Mouse (Mus musculus) forebrain, embryonic 12.5 days (tissue): ENCODE measurements around the gene Cic. TPM values are rescaled to one million over a fixed set of nuclear protein-coding genes. Genes with fewer than 3 reads are reported as not detected.
A peak's percentile ranks its signal among the peaks of the same experiment; 100 is the strongest.
"Not testable (repeated sequence)": the region's sequence is repeated elsewhere in the genome, so short reads cannot be mapped to it uniquely, and the experiment has no call there.

Experiments
- ATAC-seq: fragments of 200-750 bp; cut with Nextera tagmentation; 2 replicates; pipeline ENCODE4 v1.8.0; 2017; ENCODE audit warnings: moderate TSS enrichment; ENCODE audit not compliant: low FRiP score
- H3K27ac ChIP-seq: fragments of 300-500 bp; sonication (generic); 2 replicates; pipeline ENCODE4 v1.5.1; 2016; ENCODE audit warnings: mild to moderate bottlenecking
- H3K27me3 ChIP-seq: fragments of 300-500 bp; sonication (generic); 2 replicates; pipeline ENCODE4 v1.6.1; 2016; ENCODE audit warnings: mild to moderate bottlenecking
- H3K36me3 ChIP-seq: fragments of 300-500 bp; sonication (generic); replicated peaks from 2 replicates; pipeline ENCODE4 v1.6.1; 2016; ENCODE audit warnings: mild to moderate bottlenecking
- H3K4me1 ChIP-seq: fragments of 300-500 bp; sonication (generic); 2 replicates; pipeline ENCODE4 v1.6.1; 2016
- H3K4me2 ChIP-seq: fragments of 300-500 bp; sonication (generic); 2 replicates; pipeline ENCODE4 v1.6.1; 2016; ENCODE audit warnings: mild to moderate bottlenecking, moderate library complexity
- H3K4me3 ChIP-seq: fragments of 300-500 bp; sonication (generic); replicated peaks from 2 replicates; pipeline ENCODE4 v1.5.1; 2016; ENCODE audit warnings: mild to moderate bottlenecking
- H3K9ac ChIP-seq: fragments of 300-500 bp; sonication (generic); 2 replicates; pipeline ENCODE4 v1.6.1; 2016; ENCODE audit warnings: mild to moderate bottlenecking
- H3K9me3 ChIP-seq: fragments of 300-500 bp; sonication (generic); 2 replicates; pipeline ENCODE4 v1.6.1; 2016
- WGBS: fragments of 180-500 bp; shearing (Covaris S2); methylation state at CpG from one replicate; pipeline ENCODE4 v1.1.7; 2016; 5-methylcytosine and 5-hydroxymethylcytosine counted together
- polyA plus RNA-seq: library from polyadenylated mRNA; unstranded; fragments of >200 nt; fragmentation: Nextera tagmentation; extraction: Ambion mirVana; gene quantifications from 2 replicates; pipeline ENCODE4 v1.2.1, GENCODE M21; 2016

Cic gene
- polyA plus RNA-seq, 1 experiment from 2014 or later = 46.9 TPM

DNA sequence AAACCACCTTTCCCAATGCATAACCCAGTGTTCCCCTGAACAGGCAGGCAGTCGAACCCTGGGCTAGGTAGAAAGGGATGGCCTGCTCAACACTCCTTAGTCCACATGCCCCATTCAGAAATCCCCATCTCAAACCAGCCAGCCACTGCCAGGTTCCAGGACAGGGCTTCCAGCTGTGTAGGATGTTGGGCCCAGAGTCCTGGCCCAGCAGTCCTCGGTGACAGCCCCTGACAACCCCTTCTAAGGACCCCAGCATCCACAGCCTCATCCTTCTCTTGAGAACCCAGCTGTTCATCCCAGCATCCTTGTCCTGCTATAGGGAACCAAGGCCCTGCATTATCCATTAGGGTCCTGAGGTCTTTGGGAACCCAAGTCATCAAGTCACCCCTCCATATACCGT is 20.0 kb upstream of the Cic start:
- peak overlapping the region; percentile 75 for H3K4me3 ChIP-seq
- no peaks in the 10 kb centered on the region for H3K9me3 ChIP-seq
- no peak for ATAC-seq
- peak overlapping the region; percentile 91 for H3K9ac ChIP-seq
- WGBS = 28% methylated on average over 3 of the region's 3 CpGs
- H3K4me2 ChIP-seq = peak overlapping the region; percentile 85
- peak overlapping the region; percentile 96 for H3K27ac ChIP-seq
- H3K4me1 ChIP-seq = peaks cover 48% of the 10 kb centered on the region
- no peaks in the 10 kb centered on the region for H3K27me3 ChIP-seq
- H3K36me3 ChIP-seq = peaks cover 34% of the 10 kb centered on the region

- Histone ChIP-seq H3K4me1 (peaks cover 48% of the 10 kb centered on the region), H3K9me3 (no peaks in the 10 kb centered on the region), H3K4me2 (peak overlapping the region; percentile 85), H3K27me3 (no peaks in the 10 kb centered on the region), H3K4me3 (peak overlapping the region; percentile 75), H3K27ac (peak overlapping the region; percentile 96), H3K36me3 (peaks cover 28% of the 10 kb centered on the region), H3K9ac (peak overlapping the region; percentile 91)
- WGBS = 2% methylated on average over 18 of the region's 18 CpGs
- ATAC-seq = peak; percentile 21; the same call in 1 of the 2 replicates
Measured at GRCm38 (mm10) chr7:25248018-25248647, 19.4 kb upstream of the Cic start.

DNA sequence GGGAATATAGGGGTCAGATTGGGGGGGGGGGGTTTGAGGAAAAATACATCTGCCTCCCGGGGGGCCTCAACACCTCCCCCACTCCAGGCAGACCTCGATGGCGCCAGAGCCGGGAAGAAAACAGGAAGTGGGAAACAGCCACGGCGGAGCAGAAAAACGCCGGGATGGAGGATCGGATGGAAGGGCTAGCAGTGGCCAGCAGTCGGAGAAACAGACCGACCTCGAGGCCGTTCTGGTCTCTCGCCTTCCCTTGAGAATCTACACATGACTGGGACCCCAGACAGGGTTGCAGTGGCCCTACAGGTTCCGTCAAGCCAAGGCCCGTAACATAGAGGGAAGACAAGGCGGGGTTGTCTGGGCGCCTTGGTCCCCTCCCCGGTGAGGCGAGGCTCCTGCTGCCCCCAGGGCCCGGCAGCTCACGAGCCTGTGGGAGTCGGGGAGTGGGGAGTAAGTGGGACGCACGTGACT is 18.6 kb upstream of the Cic start:
- ATAC-seq = no peak
- Histone ChIP-seq H3K4me1 (peaks cover 48% of the 10 kb centered on the region), H3K9me3 (no peaks in the 10 kb centered on the region), H3K27me3 (no peaks in the 10 kb centered on the region), H3K4me3 (peak overlapping the region; percentile 75), H3K27ac (peak overlapping the region; percentile 96), H3K9ac (peak overlapping the region; percentile 91), H3K4me2 (peak overlapping the region; percentile 85), H3K36me3 (peaks cover 23% of the 10 kb centered on the region)
- WGBS = under 1% methylated on average over 25 of the region's 25 CpGs

- WGBS = under 1% methylated on average over 38 of the region's 73 CpGs
- Histone ChIP-seq H3K27me3 (no peaks in the 10 kb centered on the region), H3K27ac (peak overlapping the region; percentile 96), H3K36me3 (peaks cover 18% of the 10 kb centered on the region), H3K4me1 (peaks cover 48% of the 10 kb centered on the region), H3K4me2 (peak overlapping the region; percentile 85), H3K9ac (peak overlapping the region; percentile 91), H3K4me3 (peak overlapping the region; percentile 75), H3K9me3 (no peaks in the 10 kb centered on the region)
- peak; percentile 62 for ATAC-seq
Measured at GRCm38 (mm10) chr7:25249314-25250140, 18.0 kb upstream of the Cic start.

DNA sequence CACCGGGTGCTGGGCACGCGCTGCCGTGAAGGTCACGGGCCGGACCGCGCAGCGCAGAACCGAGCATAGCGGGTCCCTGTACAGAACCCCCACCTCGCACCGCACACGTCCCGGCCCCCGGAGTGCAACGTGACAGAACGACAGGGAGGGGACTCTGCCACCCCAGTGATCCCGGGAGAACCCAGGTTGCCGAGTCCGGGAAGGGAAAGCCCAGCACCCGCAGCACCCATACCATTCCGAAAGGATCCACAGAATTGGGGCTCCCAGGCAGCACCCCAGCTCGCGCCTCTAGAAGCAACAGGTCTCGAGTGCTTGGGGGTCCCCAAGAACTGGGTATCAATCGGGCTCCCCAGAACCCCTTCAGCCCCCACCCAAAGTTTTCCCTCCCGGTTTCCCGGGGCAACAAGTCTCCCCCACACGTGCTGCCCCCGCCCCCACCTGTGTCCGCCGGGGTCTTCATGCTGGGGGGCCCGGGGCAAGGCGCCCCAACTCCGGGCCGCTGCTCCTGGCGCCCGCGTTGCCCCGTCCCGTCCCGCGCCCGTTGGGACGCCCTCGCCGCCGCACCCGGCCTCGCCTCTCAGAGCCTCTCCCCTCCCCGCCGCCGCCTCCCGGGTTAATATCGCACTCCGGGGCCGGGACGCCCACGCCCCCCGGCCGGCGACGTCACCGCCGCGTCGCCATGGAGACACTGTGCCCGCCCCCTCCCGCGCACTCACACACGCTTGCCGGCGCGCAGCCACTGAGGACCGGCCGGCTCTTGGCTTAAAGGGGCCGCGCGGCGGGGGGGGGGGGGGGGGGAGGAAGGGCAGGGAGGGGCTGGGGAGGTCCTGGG is 17.1 kb upstream of the Cic start, which contains the start of gene Erf:
TSS of gene Erf (minus strand) at position 621 of the 832 bp plus-strand sequence.
- peak within 1 kb of the TSS; percentile 75 for H3K4me3 ChIP-seq
- peak within 1 kb of the TSS; percentile 85 for H3K4me2 ChIP-seq
- peak within 1 kb of the TSS; percentile 91 for H3K9ac ChIP-seq
- H3K27me3 ChIP-seq = no peaks in the 10 kb centered on the region
- H3K36me3 ChIP-seq = peaks cover 10% of the 10 kb centered on the region
- no peaks in the 10 kb centered on the region for H3K9me3 ChIP-seq
- ATAC-seq = peak; percentile 77
- peak within 1 kb of the TSS; percentile 96 for H3K27ac ChIP-seq
- WGBS = under 1% methylated on average over 69 of the region's 81 CpGs
- H3K4me1 ChIP-seq = peaks cover 48% of the 10 kb centered on the region

DNA sequence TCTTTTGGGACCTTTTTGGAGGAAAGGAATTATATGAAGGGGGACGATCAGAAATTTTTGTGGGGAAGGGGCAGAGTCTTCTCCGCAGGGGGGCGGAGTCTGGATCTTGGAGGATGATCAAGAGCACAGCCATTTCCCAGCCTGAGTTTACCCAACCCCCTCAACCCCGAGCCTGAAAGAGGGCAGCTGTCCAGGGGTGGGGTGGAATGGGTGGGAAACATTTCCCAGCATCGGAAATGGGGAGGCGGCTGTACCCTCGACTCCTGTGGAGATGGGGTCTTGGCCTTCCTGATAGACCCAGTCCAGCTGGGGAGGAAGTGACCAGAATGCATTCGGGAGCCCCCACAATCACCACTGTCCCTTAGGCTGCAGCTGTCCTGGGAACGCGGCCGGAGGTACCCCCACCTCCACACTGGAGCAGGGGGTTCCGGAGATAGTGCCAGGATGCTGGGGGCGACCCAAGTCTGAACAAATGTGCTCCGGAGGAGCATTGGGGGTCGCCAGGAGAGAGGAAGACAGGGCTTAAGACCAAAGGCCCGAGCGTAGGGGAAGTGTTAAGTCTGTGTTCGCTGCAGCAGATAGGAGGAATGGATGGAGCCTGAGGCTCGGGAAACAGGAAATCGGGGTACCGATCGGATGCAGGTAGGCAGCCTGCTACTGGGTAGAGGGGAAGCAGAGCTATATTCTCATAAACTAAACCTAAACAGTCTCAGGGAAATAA is 16.3 kb upstream of the Cic start:
- Histone ChIP-seq H3K9me3 (no peaks in the 10 kb centered on the region), H3K36me3 (0 out of 2 replicates have a peak, but pooled peaks cover 1% of the 10 kb centered on the region), H3K27ac (peak overlapping the region; percentile 96), H3K9ac (peak overlapping the region; percentile 91), H3K4me3 (peak overlapping the region; percentile 75), H3K4me1 (peaks cover 44% of the 10 kb centered on the region), H3K27me3 (no peaks in the 10 kb centered on the region), H3K4me2 (peak overlapping the region; percentile 85)
- ATAC-seq = peak; percentile 18; the same call in 1 of the 2 replicates
- WGBS = 2% methylated on average over 22 of the region's 22 CpGs

GRCm38 (mm10) chr7:25251822-25252221 is 15.7 kb upstream of the Cic start:
- peak overlapping the region; percentile 75 for H3K4me3 ChIP-seq
- H3K36me3 ChIP-seq = no peaks in the 10 kb centered on the region
- H3K4me1 ChIP-seq = peaks cover 38% of the 10 kb centered on the region
- peak overlapping the region; percentile 85 for H3K4me2 ChIP-seq
- H3K9me3 ChIP-seq = no peaks in the 10 kb centered on the region
- no peak for ATAC-seq
- H3K9ac ChIP-seq = peak overlapping the region; percentile 91
- H3K27ac ChIP-seq = peak overlapping the region; percentile 96
- WGBS = 19% methylated on average over 8 of the region's 8 CpGs
- H3K27me3 ChIP-seq = no peaks in the 10 kb centered on the region

- H3K4me1 ChIP-seq = peaks cover 4% of the 10 kb centered on the region
- no peak overlapping the region for H3K9ac ChIP-seq
- H3K4me2 ChIP-seq = no peak overlapping the region
- H3K36me3 ChIP-seq = no peaks in the 10 kb centered on the region
- H3K27ac ChIP-seq = no peak overlapping the region
- no peaks in the 10 kb centered on the region for H3K9me3 ChIP-seq
- WGBS = 90% methylated on average over 1 of the region's 1 CpGs
- no peak overlapping the region for H3K4me3 ChIP-seq
- H3K27me3 ChIP-seq = no peaks in the 10 kb centered on the region
- ATAC-seq = no peak
Measured at GRCm38 (mm10) chr7:25261896-25262295, 5.6 kb upstream of the Cic start.

DNA sequence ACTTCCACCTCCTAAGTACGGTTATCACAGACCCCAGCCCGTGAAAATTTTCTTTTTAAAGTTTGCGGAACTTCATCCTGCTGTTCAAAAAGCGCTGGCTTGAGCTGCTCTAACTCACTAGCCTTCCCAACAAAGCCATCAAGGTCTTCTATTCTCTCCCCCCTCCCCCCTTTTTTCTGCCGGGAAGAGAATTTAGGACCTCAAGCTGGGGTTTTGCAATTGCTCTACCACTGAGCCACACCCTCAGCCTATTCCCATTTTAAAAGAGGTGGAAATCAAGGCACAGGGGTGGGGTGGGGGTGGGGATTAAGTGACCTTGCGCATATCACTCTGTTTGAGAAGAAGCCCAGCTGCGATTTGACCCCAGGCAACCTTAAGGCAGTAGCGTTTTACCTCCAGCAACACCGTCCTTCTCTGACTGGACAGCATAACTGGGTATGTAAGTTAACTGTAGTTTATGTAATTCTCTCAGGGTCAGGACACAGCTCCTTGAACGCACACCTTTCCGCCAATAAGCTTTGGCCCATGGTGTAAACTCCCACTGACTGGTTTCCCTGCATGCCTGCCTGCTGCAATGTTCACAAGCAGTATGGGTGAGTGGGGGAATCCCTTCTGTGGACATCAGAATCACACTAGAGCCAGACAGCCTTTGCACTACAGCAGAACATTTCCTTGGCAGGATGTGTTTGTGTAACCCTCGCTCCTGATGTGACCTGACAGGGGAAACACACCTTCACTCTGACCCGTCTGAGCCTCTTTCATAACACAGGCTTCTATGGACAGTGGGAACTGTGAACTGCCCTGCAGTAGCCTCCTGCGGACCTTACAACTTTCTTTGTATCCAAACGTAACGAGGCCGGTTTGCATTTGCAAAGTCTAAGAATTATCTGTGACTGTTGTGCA is 3.3 kb upstream of the Cic start:
- Histone ChIP-seq H3K9me3 (no peaks in the 10 kb centered on the region), H3K27ac (no peak overlapping the region), H3K27me3 (no peaks in the 10 kb centered on the region), H3K4me3 (no peak overlapping the region), H3K4me1 (peaks cover 12% of the 10 kb centered on the region), H3K36me3 (no peaks in the 10 kb centered on the region), H3K9ac (no peak overlapping the region), H3K4me2 (no peak overlapping the region)
- ATAC-seq = no peak
- WGBS = 26% methylated on average over 17 of the region's 17 CpGs

GRCm38 (mm10) chr7:25265743-25266142 is 1.8 kb upstream of the Cic start:
- H3K27me3 ChIP-seq, ATAC-seq, H3K36me3 ChIP-seq, H3K9me3 ChIP-seq, H3K27ac ChIP-seq, H3K4me2 ChIP-seq, H3K9ac ChIP-seq, H3K4me3 ChIP-seq: not testable (repeated sequence)
- 90% methylated on average over 5 of the region's 5 CpGs for WGBS
- H3K4me1 ChIP-seq = peaks cover 23% of the 10 kb centered on the region
